Mouse (Mus musculus) forebrain, embryonic 11.5 days (tissue): ENCODE measurements around the gene Plvap. TPM values are rescaled to one million over a fixed set of nuclear protein-coding genes. Genes with fewer than 3 reads are reported as not detected.

Experiments used
- polyA plus RNA-seq: library from polyadenylated mRNA; unstranded; fragments of >200 nt; fragmentation: Nextera tagmentation; extraction: Ambion mirVana; gene quantifications from 2 replicates; pipeline ENCODE4 v1.2.1, GENCODE M21; 2014

The Plvap gene
- polyA plus RNA-seq, 1 experiment from 2014 or later = 43.4 TPM

Other genes with a start within 250 kb of the Plvap start
- 24.3 and 32.5 TPM in 2 replicates for gene Myo9b, start 239.0 kb downstream of the Plvap start, polyA plus RNA-seq
- 61.0 and 66.8 TPM in 2 replicates for gene Haus8, start 238.8 kb downstream of the Plvap start, polyA plus RNA-seq
- gene Use1, start 144.9 kb downstream of the Plvap start, polyA plus RNA-seq = 69.3 and 82.5 TPM in 2 replicates
- gene Ocel1, start 140.5 kb downstream of the Plvap start, polyA plus RNA-seq = 2.9 and 3.3 TPM in 2 replicates
- 49.1 and 51.4 TPM in 2 replicates for gene Nr2f6, start 129.8 kb downstream of the Plvap start, polyA plus RNA-seq
- 4.2 and 4.5 TPM in 2 replicates for gene Ushbp1, start 116.0 kb downstream of the Plvap start, polyA plus RNA-seq
- gene Babam1, start 114.9 kb downstream of the Plvap start, polyA plus RNA-seq = 106 and 119 TPM in 2 replicates
- 38.7 and 42.2 TPM in 2 replicates for gene Ankle1, start 105.7 kb downstream of the Plvap start, polyA plus RNA-seq
- gene Abhd8, start 48.1 kb downstream of the Plvap start, polyA plus RNA-seq = 76.6 and 76.7 TPM in 2 replicates
- 186 TPM in 2 replicates for gene Mrpl34, start 46.8 kb downstream of the Plvap start, polyA plus RNA-seq
- 133 and 146 TPM in 2 replicates for gene Dda1, start 42.6 kb downstream of the Plvap start, polyA plus RNA-seq
- gene Ano8, start 25.8 kb downstream of the Plvap start, polyA plus RNA-seq = 5.7 and 9.3 TPM in 2 replicates
- 7.9 and 10.8 TPM in 2 replicates for gene Gtpbp3, start 23.6 kb downstream of the Plvap start, polyA plus RNA-seq
- gene Ccdc194, start 14.0 kb upstream of the Plvap start, polyA plus RNA-seq = 0.29 TPM in 1 of 2 replicates, not detected in the other
- gene Bst2, start 25.7 kb upstream of the Plvap start, polyA plus RNA-seq = 3.1 and 4.9 TPM in 2 replicates
- gene Mvb12a, start 31.2 kb upstream of the Plvap start, polyA plus RNA-seq = 50.1 and 62.8 TPM in 2 replicates
- 0.15 TPM in 1 of 2 replicates, not detected in the other for gene Tmem221, start 47.1 kb upstream of the Plvap start, polyA plus RNA-seq
- gene Nxnl1, start 54.8 kb upstream of the Plvap start, polyA plus RNA-seq = not detected in 2 replicates
- 18.4 and 19.1 TPM in 2 replicates for gene Slc27a1, start 57.1 kb upstream of the Plvap start, polyA plus RNA-seq
- 218 and 238 TPM in 2 replicates for gene Pgls, start 80.4 kb upstream of the Plvap start, polyA plus RNA-seq
- gene Fam129c, start 85.9 kb upstream of the Plvap start, polyA plus RNA-seq = 3.2 and 4.3 TPM in 2 replicates
- gene Colgalt1, start 99.2 kb upstream of the Plvap start, polyA plus RNA-seq = 41.8 and 48.6 TPM in 2 replicates
- 6.5 and 6.6 TPM in 2 replicates for gene Unc13a, start 160.0 kb upstream of the Plvap start, polyA plus RNA-seq
- gene Jak3, start 164.5 kb upstream of the Plvap start, polyA plus RNA-seq = 2.3 TPM in 2 replicates
- gene Insl3, start 177.5 kb upstream of the Plvap start, polyA plus RNA-seq = not detected in 2 replicates
- 0.51 and 0.64 TPM in 2 replicates for gene B3gnt3, start 190.0 kb upstream of the Plvap start, polyA plus RNA-seq
- 21.3 and 23.2 TPM in 2 replicates for gene Fcho1, start 214.0 kb upstream of the Plvap start, polyA plus RNA-seq